Mouse (Mus musculus): ENCODE measurements around the gene Tnfrsf8. TPM values are rescaled to one million over a fixed set of nuclear protein-coding genes. Genes with fewer than 3 reads are reported as not detected.

Tnfrsf8 gene
- total RNA-seq, 2 experiments from 2014 or later = 0.69 to 1.2 TPM

DNA sequence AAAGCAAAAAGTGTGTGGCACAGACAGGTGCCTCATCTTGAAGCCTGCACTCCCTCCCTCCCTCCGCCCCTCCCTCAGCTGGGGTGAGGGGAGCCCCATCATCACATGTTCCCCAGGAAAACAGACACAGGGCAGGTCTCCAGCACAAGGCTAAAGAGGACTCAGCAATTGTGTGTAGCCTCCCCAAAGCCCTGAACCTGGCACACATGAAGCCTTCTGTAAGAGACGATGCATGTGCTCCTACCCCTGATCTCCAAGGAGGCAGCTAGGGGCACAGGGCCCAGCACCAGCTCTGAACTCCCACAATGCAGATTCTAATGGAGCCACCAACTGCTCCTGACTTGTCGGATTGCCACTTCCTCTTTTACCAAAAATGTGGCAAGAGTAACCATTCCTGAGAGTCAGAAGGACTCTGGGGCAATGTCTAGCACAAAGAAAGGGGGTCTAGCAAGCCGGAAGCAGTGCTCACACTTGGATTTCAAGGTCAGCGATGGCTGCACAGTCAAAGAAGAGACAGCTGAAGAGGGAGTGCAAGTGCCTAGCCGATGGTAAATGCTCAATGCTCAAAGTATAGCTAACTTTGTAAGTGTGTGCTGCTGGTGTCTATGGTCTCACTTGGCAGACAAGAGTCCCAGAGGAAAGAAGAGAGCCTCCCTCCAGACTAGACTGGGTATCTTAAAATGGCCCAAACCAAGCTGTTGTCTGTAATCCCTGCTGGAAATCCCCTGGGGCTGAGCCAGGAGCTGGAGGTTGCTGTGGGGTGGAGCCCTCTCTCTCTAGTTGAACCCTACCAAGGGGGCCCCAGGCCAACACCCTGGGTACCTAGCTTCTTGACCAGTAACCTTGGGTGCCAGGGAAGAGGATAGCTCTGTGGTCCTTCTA is 38.4 kb downstream of the Tnfrsf8 start:
- intact Hi-C loops (cut with DNase I) = no loop called here
- no peak for DNase-seq (ENCODE audit: low spot score in 2 of 2)

DNA sequence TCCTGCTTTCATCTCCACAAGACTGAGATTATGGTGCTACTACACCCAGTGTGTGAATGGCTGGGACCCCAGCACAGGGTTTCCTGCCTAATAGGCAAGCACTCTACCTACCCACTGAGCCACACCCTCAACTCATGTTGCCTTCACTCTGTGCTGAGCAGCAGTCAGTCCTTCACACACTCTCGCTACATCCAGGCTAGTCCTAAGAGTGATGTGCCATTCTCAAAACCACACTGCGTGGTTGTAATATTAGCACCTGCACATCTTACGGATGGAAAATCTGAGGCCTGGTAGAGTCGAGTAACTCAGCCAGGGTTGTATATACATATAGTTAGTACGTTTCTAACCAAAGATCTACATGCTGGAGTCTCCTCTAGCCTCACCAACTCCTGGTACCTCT is 40.1 kb downstream of the Tnfrsf8 start:
- DNase-seq (ENCODE audit: low spot score in 2 of 2) = no peak
- intact Hi-C loops (cut with DNase I) = loop anchor here (5.0 kb wide), 1 partner anchor 43 kb away; no protein-coding TSS in a partner anchor

DNA sequence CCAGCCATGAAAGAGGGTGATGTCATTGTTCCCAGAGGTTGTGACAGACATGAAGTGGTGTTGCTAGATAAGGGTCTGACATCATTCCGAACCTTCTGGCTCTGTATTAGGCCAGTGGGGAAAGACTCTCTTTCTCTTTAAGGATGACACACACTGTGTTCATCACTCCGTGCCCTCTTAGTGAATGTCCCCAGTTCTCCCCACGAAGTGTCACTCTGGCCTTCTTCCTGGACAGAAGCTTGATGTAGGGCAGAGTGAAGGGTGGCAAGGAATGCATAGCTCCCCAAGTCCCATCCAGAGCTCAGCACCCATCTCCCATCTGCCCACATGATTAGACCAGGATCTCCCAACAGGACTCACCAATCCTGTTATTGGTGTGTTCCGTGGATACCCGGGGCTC is 41.0 kb downstream of the Tnfrsf8 start:
- DNase-seq (ENCODE audit: low spot score in 2 of 2) = no peak
- intact Hi-C loops (cut with DNase I) = loop anchor here (5.0 kb wide), 1 partner anchor 42 kb away; no protein-coding TSS in a partner anchor

DNA sequence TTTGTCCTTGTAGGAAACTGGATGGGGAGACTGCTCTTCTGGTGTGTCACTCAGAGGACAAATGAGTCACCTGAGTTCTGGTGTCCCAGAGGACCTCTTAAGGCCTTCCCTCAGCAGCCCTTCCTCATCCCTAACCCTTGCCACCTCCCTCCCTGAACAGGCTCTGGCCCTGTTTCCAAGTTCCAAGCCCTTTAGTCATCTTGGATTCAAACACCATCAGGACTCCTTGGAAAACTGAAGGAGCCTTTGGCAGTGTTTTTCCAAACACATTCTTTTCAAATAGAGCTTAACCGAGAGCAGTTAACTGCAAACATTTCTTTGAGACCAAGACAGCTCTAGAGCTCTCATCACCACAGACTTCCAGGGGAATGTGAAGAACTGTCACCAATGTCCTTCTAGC is 42.2 kb downstream of the Tnfrsf8 start:
- intact Hi-C loops (cut with DNase I) = loop anchor here (5.0 kb wide), 1 partner anchor 40 kb away; no protein-coding TSS in a partner anchor
- no peak for DNase-seq (ENCODE audit: low spot score in 2 of 2)

DNA sequence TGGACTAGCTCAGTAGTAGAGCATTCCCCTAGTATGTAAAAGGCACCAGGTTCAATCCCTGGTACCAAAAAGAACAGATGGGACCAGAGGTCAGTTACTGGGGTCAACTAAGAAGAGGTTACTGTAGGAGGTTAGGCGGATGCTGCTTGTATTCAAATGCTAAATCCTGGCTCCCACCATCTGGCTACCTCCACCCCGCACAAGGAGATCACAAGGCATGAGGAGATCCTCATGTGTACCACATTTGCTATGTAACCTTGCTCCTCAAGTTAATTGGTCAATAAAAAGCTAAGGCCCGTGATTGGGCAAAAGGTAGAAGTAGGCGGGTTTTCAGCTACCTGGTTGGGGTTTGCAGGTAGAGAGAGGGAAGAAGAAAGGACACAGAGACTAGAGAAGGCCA is 43.3 kb downstream of the Tnfrsf8 start:
- intact Hi-C loops (cut with DNase I) = loop anchor here (5.0 kb wide), 1 partner anchor 39 kb away; no protein-coding TSS in a partner anchor
- no peak for DNase-seq (ENCODE audit: low spot score in 2 of 2)

DNA sequence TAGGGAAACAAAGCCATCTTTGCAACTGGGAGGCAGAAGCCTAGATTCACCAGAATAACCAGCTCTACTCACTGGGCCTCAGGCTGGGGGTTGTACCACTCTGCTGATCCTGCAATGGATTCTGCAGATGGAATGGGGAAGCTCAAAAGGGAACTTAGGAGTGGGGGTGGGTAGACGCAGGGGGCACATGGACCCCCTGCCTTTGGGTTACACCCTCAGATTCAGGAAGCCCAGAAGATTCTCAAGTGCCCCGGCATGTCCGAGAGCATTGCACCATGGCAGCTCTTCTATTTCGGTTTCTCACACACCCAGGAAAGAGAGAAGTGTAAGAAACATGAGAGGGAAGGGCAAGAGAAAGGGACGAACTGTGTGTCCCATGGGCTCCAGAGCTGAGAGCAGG is 44.8 kb downstream of the Tnfrsf8 start:
- DNase-seq (ENCODE audit: low spot score in 2 of 2) = peak in 1 of 2 experiments; percentile 33
- intact Hi-C loops (cut with DNase I) = loop anchor here (5.0 kb wide), 1 partner anchor 38 kb away; no protein-coding TSS in a partner anchor

DNA sequence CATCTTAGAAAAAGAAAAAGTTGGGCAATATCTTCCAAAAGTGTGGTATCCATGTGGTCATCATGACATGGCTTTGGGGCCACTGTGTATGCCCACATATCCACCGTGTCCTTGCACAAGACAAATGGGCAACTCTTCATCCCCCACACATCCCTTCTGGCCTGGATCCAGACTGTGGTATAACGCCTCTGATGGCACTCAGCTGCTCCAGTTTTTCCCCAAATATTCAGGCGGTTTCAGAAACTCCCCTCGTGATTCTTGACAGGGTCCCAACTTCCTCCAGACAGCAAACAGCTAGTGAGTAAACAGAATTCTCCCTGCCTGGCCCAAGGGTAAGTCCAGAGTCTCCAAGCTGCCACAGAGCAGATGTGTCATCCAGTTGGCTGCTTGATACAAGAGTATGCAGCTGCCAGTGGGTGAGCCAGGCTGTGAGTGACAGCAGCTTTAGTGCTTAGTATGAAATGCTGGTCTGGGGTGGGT is 47.3 kb downstream of the Tnfrsf8 start:
- intact Hi-C loops (cut with DNase I) = loop anchor here (5.0 kb wide), 1 partner anchor 45 kb away; no protein-coding TSS in a partner anchor
- DNase-seq (ENCODE audit: low spot score in 2 of 2) = no peak

DNA sequence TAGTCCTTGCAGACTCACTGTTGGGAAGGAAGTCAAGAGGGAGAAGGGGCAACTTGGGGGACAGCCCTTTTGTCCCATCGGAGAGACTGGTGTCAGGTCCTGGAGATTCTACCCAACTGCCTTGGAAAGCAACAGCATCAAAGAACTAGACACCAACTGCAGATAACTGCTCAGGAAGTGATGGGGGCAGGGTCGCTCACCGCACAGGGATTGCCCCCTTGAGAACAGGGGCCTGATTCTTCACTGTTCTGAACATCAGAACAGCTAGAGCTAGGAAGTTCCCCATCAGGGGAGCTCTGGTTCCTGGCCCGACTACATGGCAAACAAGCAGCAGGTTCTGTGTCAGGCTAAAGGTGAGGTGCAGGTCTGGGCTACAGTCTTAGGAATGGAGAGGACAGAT is 48.5 kb downstream of the Tnfrsf8 start:
- intact Hi-C loops (cut with DNase I) = loop anchor here (5.0 kb wide), 1 partner anchor 44 kb away; no protein-coding TSS in a partner anchor

DNA sequence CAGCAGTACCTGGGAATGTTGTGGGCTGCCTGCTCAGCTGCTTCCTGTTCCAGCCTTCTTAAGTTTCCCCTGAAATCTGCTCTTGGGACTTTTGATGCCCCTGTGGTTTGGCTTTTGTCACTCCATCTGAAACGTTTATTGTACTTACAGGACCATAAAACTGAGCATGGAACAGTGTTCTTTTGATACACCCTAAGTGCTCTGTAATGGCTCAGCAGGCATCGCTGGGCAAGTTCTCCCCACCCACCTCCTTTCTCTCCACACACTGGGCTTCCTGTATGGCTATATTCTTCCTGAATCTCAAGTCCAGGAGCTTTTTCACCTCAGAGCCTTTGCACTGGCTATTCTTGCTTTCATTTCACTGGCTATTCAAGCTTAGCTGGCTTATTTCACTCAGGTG is 50.2 kb downstream of the Tnfrsf8 start:
- intact Hi-C loops (cut with DNase I) = loop anchor here (5.0 kb wide), 1 partner anchor 42 kb away; no protein-coding TSS in a partner anchor

More for the DNA sequence above, 48.5 kb downstream of the Tnfrsf8 start:
- no peak for DNase-seq (ENCODE audit: low spot score in 2 of 2)

DNA sequence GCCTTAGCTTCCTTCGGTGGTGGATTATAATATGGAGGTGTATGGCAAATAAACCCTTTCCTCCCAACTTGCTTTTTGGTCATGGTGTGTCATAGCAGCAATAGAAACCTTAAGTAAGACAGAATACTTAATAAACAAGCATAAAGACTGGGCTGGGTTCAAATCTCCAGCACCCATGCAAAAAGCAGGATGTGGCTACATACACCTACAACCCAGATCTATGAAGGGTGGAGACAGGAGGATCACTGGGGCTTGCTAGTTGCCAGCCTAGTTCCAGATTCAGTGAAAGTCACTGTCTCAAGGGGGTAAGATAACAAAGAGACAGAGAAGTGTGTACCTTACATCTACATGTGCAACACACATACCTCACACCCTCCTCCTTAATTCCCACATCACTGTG is 51.4 kb downstream of the Tnfrsf8 start:
- DNase-seq (ENCODE audit: low spot score in 2 of 2) = no peak
- intact Hi-C loops (cut with DNase I) = no loop called here

More for the DNA sequence above, 50.2 kb downstream of the Tnfrsf8 start:
- DNase-seq (ENCODE audit: low spot score in 2 of 2) = no peak

DNA sequence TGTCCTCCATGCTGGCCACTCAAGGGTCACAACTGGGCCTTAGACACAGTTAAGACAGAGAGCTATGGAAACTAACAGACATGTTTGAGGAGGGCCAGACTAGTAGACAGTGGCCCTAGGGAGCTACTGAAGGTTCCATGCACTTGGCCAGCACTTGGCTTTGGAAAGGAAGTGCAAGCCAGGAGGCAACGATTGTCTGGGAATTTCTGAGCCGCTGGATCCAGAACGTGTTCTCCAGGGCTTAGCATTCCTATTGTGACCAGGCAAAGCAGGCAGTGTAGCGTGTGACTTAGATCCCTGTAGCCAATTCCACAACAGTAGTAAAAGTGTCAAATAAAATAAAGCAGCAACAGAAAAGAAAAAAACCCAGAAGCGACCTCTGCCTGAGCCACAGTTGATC is 54.2 kb downstream of the Tnfrsf8 start:
- intact Hi-C loops (cut with DNase I) = no loop called here
- no peak for DNase-seq (ENCODE audit: low spot score in 2 of 2)

DNA sequence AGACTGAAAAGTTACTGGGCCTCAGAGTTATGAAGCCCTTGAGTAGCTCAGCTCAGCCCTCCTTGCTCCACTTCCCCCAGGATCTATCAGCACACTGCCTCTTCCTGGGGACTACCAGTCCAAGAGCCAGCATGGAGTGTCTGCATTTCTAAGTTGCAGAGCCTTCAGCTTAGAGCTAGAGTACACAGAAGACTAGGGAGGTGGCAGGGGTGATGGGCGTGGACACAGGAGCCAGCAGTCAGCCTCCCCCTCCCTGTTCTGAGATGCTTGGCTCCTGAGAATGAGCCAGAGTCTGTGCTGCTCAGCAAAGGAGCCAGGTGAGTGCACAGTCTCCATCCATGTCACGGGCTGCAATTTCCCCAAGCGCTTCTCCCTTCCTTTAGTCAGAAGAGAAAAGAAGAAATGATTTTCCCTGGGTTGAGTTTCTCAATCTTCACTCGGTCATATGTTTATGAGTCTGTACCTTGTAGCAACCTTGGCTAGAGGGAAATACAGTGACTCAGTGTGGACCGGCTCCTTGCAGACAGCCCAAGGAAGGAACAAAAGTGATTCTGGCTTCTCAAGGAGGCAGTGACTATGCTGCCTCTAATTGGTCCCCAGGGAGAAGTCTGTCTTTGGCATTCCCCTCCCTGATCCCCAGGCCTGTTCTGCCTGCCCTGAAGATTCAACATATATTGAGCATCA is 57.1 kb downstream of the Tnfrsf8 start:
- no peak for DNase-seq (ENCODE audit: low spot score in 2 of 2)
- intact Hi-C loops (cut with DNase I) = no loop called here

DNA sequence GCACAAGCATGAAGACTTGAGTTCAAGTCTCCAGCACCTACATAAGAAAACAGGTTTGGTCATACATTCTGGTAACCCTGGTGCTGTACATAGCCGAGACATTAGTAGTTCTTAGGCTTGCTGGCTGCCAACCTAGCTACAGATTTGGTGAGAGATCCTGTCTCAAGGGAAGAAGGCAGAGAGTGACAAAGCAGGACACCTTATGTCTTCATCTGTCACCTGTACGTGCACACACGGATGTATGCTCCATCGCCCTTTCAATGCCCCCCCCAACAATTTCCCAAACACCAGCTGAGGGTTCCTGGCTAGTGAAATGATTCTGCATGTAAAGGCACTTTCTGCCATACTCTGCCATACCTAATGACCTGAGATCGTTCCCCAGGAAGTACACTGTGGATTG is 58.8 kb downstream of the Tnfrsf8 start:
- DNase-seq (ENCODE audit: low spot score in 2 of 2) = no peak
- intact Hi-C loops (cut with DNase I) = no loop called here

DNA sequence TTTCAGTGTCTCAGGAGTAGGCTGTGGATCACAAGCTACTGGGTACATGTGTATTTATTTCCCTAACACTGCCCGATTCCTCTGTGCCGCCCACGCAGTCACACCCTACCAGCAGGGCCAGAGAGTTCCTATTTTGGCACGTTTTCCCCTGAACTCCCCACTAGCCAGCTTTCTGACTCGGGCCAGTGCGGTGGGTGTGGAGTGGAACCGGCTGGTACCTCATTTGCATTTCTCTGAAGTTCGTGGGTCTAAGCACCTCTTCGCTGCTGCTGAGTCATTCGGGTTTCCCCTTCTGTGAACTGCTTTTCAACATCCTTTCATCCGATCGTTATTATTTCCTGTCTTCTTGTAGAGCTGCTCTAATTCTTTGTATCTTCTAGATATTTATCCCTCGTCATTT is 60.5 kb downstream of the Tnfrsf8 start:
- peak in 1 of 2 experiments; percentile 20 for DNase-seq (ENCODE audit: low spot score in 2 of 2)
- intact Hi-C loops (cut with DNase I) = no loop called here

DNA sequence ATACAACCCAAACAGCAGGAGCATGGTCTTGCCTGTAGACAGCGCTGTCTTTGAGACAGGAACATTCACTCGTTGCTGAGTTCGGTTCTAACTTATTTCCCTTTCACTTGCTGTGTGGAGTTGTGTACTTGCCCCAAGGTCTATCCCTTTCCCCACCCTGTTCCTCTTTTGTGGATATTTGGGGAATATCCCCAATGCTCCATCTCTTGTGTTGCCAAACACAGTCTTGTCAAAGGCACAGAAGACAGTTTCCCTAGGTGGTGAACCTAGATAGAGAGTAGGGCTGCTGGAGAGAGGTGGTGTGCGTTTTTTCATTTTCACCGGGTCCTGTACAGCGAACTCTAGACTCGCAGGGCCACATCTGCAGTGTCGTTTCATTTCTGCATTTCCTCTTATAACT is 62.4 kb downstream of the Tnfrsf8 start:
- DNase-seq (ENCODE audit: low spot score in 2 of 2) = no peak
- intact Hi-C loops (cut with DNase I) = no loop called here

DNA sequence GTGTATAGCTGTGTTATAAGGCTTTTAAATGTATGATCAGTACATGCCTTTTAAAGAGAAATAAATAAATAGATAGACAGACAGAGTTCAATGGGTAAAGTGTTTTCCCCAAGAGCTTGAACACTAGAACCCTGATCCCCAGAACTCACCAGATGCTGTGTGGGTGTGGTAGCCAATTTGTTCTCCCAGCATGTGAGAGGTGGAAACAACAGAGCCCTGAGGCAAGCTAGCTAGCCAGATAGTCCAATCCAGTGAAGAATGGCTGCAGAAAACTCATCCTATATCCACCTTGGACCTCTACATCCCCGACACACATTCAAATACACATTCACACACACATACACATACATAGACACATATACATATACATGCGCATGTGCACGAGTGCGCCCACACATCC is 63.4 kb downstream of the Tnfrsf8 start:
- DNase-seq (ENCODE audit: low spot score in 2 of 2) = peak in 1 of 2 experiments; percentile 6
- intact Hi-C loops (cut with DNase I) = no loop called here

DNA sequence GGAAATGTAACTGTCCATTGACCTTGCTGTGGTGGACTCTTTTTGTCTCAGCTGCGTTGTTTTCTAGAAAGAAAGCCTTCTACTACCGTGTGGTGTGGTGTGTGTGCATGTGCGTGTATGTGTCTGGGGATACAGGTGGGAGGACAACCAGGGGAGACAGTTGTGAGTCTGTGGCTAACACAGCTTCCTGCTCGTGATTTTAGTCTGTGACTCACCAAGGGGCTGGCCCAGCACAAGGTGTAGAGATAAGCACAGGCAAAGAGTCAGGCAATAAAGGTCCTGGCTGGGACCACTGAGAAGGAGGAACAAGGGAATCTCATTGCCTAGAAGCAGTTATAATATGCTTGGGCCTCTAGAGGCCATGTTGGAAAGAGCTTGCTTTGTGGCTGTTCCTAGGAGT is 65.0 kb downstream of the Tnfrsf8 start:
- intact Hi-C loops (cut with DNase I) = no loop called here
- DNase-seq (ENCODE audit: low spot score in 2 of 2) = no peak

DNA sequence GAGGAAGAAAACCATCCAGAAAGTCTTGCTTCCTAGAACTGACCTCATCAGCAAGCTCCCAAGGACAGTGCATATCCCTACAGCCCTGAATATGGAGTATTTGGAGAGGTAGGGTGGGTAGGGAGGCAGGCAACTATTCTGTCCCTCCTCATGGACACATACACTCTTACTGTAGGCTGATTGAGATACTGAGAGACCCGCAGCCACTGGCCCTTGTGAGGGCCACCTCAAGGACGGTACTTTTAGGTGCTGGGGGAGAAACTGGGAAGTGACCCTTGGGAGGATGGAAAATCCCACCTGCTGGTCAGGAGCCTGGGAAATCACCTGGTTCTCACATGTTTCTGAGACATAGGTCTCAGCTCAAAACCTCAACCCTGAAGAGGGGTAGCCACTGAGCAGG is 67.4 kb downstream of the Tnfrsf8 start:
- intact Hi-C loops (cut with DNase I) = loop anchor here (5.0 kb wide), 1 partner anchor 35 kb away; no protein-coding TSS in a partner anchor
- DNase-seq (ENCODE audit: low spot score in 2 of 2) = no peak

DNA sequence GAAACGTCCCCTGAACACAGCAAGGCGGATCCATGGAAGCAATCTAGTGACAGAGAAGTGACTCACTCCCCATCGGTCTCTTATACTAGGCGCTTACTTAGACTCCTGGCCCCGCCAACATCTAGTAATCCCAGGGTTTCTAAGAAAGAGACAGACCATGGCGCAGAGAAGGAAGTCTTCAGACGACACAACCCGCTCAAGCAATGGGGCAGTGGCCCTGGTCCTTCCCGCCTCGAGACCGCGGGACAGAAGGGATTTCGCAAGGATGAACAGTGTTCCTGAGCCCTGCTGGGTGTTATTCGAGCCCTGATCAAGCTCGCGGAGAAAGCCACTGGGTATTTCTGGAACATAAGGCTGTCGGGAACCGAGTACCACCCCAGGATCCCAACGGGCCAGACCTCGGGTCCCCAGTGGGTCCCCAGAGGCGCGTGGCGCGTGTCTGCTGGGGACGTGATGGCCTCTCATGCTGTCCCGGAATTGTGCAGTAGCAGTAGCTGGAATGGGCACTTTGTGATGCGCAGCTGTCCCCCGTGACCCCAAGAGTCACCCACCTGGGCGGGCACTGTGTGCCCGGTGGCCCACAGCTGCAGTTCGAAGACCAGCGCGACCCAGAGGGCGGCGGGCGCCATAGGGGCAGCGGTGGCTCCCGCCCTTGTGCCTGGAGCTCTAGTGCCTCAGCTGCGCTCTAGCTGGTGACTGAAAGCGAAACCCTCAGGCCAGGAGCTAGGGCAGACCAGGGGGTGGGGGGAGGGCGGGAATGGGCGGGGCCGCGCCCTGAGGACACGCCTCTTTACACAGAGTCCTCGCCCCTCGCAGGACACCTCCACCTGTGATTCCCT is 68.6 kb downstream of the Tnfrsf8 start, which contains the start of gene Tnfrsf1b:
TSS of gene Tnfrsf1b (minus strand) at position 698 of the 839 bp plus-strand sequence.
- intact Hi-C loops (cut with DNase I) = loop anchor here (5.0 kb wide), 1 partner anchor 36 kb away; no protein-coding TSS in a partner anchor

More for the DNA sequence above, 68.6 kb downstream of the Tnfrsf8 start, which contains the start of gene Tnfrsf1b:
- DNase-seq (ENCODE audit: low spot score in 2 of 2) = peak; percentile 7 to 20
